17 mouse cellular contexts compared by ENCODE assay signal in genomic region chr8:117453974-117454373, GRCm38 (mm10). TPM values are rescaled to one million over a fixed set of nuclear protein-coding genes. Genes with fewer than 3 reads are reported as not detected.
DNase-seq lines count a peak whose midpoint lies in the region; ATAC-seq and TF ChIP-seq lines count a peak whose summit lies in the region.
"Had no signal": no experiment of that assay in that cellular context is flagged by ENCODE, and none has a peak within 500 bp of the region (broad histone marks: within the 10 kb centered on the region; RNA-seq: fewer than 3 reads in every experiment).

No protein-coding gene starts in this region.

- H3K4me2 ChIP-seq in midbrain, embryonic 12.5 days (replicated peaks): no peak overlapping the region
- no peak overlapping the region for H3K4me2 ChIP-seq in hindbrain, embryonic 14.5 days (replicated peaks)
- H3K4me2 ChIP-seq in midbrain, postnatal 0 days (ENCODE audit: low read depth, low read length, poor library complexity, severe bottlenecking): no peak overlapping the region
- H3K4me2 ChIP-seq: liver, embryonic 11.5 days had no signal

- peaks cover 7% of the 10 kb centered on the region for H3K4me1 ChIP-seq in midbrain, embryonic 12.5 days
- H3K4me1 ChIP-seq in midbrain, embryonic 10.5 days: peaks cover 2% of the 10 kb centered on the region; the same call in 1 of the 2 replicates
- H3K4me1 ChIP-seq in embryonic facial prominence, embryonic 10.5 days: peaks cover 25% of the 10 kb centered on the region
- peaks cover 8% of the 10 kb centered on the region for H3K4me1 ChIP-seq in hindbrain, embryonic 14.5 days (replicated peaks; ENCODE audit: control insufficient read depth, insufficient read depth, low read length)
- H3K4me1 ChIP-seq in midbrain, postnatal 0 days (ENCODE audit: insufficient read depth, low read length): no peaks in the 10 kb centered on the region

- DNase-seq in midbrain, embryonic 10.5 days (ENCODE audit: low spot score): no peak
- peak; percentile 20 for DNase-seq in embryonic facial prominence, embryonic 10.5 days (ENCODE audit: low spot score)
- no peak for DNase-seq in hindbrain, embryonic 14.5 days (ENCODE audit: low spot score)
- DNase-seq in midbrain, postnatal 0 days (ENCODE audit: low spot score): peak; percentile 58
- DNase-seq in heart, adult 9 months (ENCODE audit: low spot score in 2 of 2): no peak
- DNase-seq in gastrocnemius, adult 8-10 months (ENCODE audit: low spot score in 2 of 2): no peak
- DNase-seq in heart, postnatal 4 days: no peak
- DNase-seq: cerebellum, postnatal 25 days; heart, postnatal 10 days; thymus, postnatal 36 days had no signal

- peaks cover 84% of the 10 kb centered on the region for H3K36me3 ChIP-seq in midbrain, embryonic 12.5 days
- H3K36me3 ChIP-seq in midbrain, embryonic 10.5 days: peaks cover 100% of the 10 kb centered on the region
- H3K36me3 ChIP-seq in embryonic facial prominence, embryonic 10.5 days (replicated peaks): peaks cover 100% of the 10 kb centered on the region
- H3K36me3 ChIP-seq in hindbrain, embryonic 14.5 days (replicated peaks; ENCODE audit: control insufficient read depth, insufficient read depth): peaks cover 95% of the 10 kb centered on the region
- peaks cover 69% of the 10 kb centered on the region for H3K36me3 ChIP-seq in midbrain, postnatal 0 days (ENCODE audit: insufficient read depth, low read length)

- no peak overlapping the region for H3K4me3 ChIP-seq in midbrain, embryonic 12.5 days
- H3K4me3 ChIP-seq in midbrain, embryonic 10.5 days: no peak overlapping the region
- H3K4me3 ChIP-seq in embryonic facial prominence, embryonic 10.5 days: no peak overlapping the region
- H3K4me3 ChIP-seq in hindbrain, embryonic 14.5 days (replicated peaks; ENCODE audit: low read length): no peak overlapping the region
- no peak overlapping the region for H3K4me3 ChIP-seq in midbrain, postnatal 0 days (ENCODE audit: low read depth, low read length)
- H3K4me3 ChIP-seq: gastrocnemius, adult 2 months had no signal

- H3K9me3 ChIP-seq in midbrain, embryonic 12.5 days: no peaks in the 10 kb centered on the region
- no peaks in the 10 kb centered on the region for H3K9me3 ChIP-seq in midbrain, embryonic 10.5 days (replicated peaks)
- H3K9me3 ChIP-seq in embryonic facial prominence, embryonic 10.5 days: no peaks in the 10 kb centered on the region
- H3K9me3 ChIP-seq in hindbrain, embryonic 14.5 days (ENCODE audit: control insufficient read depth, low read length): no peaks in the 10 kb centered on the region
- no peaks in the 10 kb centered on the region for H3K9me3 ChIP-seq in midbrain, postnatal 0 days (ENCODE audit: low read length)
- H3K9me3 ChIP-seq: megakaryocyte, embryonic 14.5 days had no signal

- no peak for ATAC-seq in midbrain, embryonic 12.5 days (ENCODE audit: low FRiP score, low read depth)
- ATAC-seq in hindbrain, embryonic 14.5 days (ENCODE audit: low FRiP score): no peak
- no peak for ATAC-seq in midbrain, postnatal 0 days (ENCODE audit: low FRiP score)
- ATAC-seq: CD4-positive, CD25-positive, alpha-beta regulatory T cell, adult 4 months; intestine, embryonic 16.5 days had no signal

- no peaks in the 10 kb centered on the region for H3K27me3 ChIP-seq in midbrain, embryonic 12.5 days
- H3K27me3 ChIP-seq in midbrain, embryonic 10.5 days (ENCODE audit: low read depth, poor library complexity, severe bottlenecking): no peaks in the 10 kb centered on the region
- no peaks in the 10 kb centered on the region for H3K27me3 ChIP-seq in embryonic facial prominence, embryonic 10.5 days (replicated peaks; ENCODE audit: low read depth, poor library complexity, severe bottlenecking)
- no peaks in the 10 kb centered on the region for H3K27me3 ChIP-seq in hindbrain, embryonic 14.5 days (ENCODE audit: control insufficient read depth, insufficient read depth, low read length)
- H3K27me3 ChIP-seq in midbrain, postnatal 0 days (ENCODE audit: insufficient read depth, low read length): no peaks in the 10 kb centered on the region
- H3K27me3 ChIP-seq: megakaryocyte, embryonic 14.5 days had no signal

- no peak overlapping the region for H3K9ac ChIP-seq in midbrain, embryonic 12.5 days (replicated peaks)
- no peak overlapping the region for H3K9ac ChIP-seq in hindbrain, embryonic 14.5 days
- H3K9ac ChIP-seq in midbrain, postnatal 0 days (replicated peaks; ENCODE audit: low read length, poor library complexity, severe bottlenecking): no peak overlapping the region

- 79% methylated on average over 6 of the region's 6 CpGs for WGBS in midbrain, embryonic 12.5 days
- 92% methylated on average over 6 of the region's 6 CpGs for WGBS in midbrain, embryonic 10.5 days
- 81% methylated on average over 6 of the region's 6 CpGs for WGBS in embryonic facial prominence, embryonic 10.5 days
- 71% methylated on average over 6 of the region's 6 CpGs for WGBS in hindbrain, embryonic 14.5 days
- WGBS in midbrain, postnatal 0 days: 68% methylated on average over 6 of the region's 6 CpGs

- no peak for TF ChIP-seq CTCF in midbrain, postnatal 0 days (IDR thresholded peaks at IDR 0.05)

- H3K27ac ChIP-seq in midbrain, embryonic 12.5 days (replicated peaks): 0 out of 2 replicates have a peak overlapping the region, but pooled peaks have one; percentile 25
- H3K27ac ChIP-seq in midbrain, embryonic 10.5 days (replicated peaks): no peak overlapping the region
- H3K27ac ChIP-seq in embryonic facial prominence, embryonic 10.5 days (replicated peaks): no peak overlapping the region
- H3K27ac ChIP-seq in hindbrain, embryonic 14.5 days: peak overlapping the region; percentile 51; the same call in 1 of the 2 replicates
- H3K27ac ChIP-seq in midbrain, postnatal 0 days (ENCODE audit: low read depth, low read length): peak overlapping the region; percentile 62; the same call in 1 of the 2 replicates
- H3K27ac ChIP-seq: gastrocnemius, adult 2 months; kidney, postnatal 0 days had no signal

RNA-seq across cellular contexts. Expression of gene Plcg2, which starts 44.1 kb away (rescaled TPM):
- 1.7 and 2.0 TPM in 2 replicates for polyA plus RNA-seq in midbrain, embryonic 12.5 days (2016; fragmentation: Nextera tagmentation; extraction: Ambion mirVana)
- polyA plus RNA-seq in midbrain, embryonic 10.5 days (2016; fragmentation: Nextera tagmentation; extraction: Ambion mirVana): 3.5 and 3.8 TPM in 2 replicates
- polyA plus RNA-seq in embryonic facial prominence, embryonic 10.5 days (2016; fragmentation: Nextera tagmentation; extraction: Ambion mirVana): 5.4 and 5.8 TPM in 2 replicates
- 1.2 TPM in 2 replicates for polyA plus RNA-seq in hindbrain, embryonic 14.5 days (2014; fragmentation: Nextera tagmentation; extraction: Ambion mirVana)
- 2.4 and 2.6 TPM in 2 replicates for total RNA-seq in midbrain, postnatal 0 days (2014; rRNA removed)
- polyA plus RNA-seq in midbrain, postnatal 0 days (2015; fragmentation: Nextera tagmentation; extraction: Ambion mirVana): 1.5 and 1.9 TPM in 2 replicates
- under 1 TPM; 0.51 to 0.74 (median 0.67) TPM for total RNA-seq in gastrocnemius, adult 8-10 months (2022)
- 10 to 100 TPM; 13.9 to 16.3 TPM for total RNA-seq in heart, postnatal 4 days (2021)

Comparison
In these comparisons a context has a peak if more than half of its experiments do, and no peak if none do; other contexts are left out.
1. H3K27ac ChIP-seq: peak in midbrain, embryonic 12.5 days (single experiment), hindbrain, embryonic 14.5 days (single experiment) and midbrain, postnatal 0 days (single experiment); none in midbrain, embryonic 10.5 days (single experiment) and embryonic facial prominence, embryonic 10.5 days (single experiment).
2. DNase-seq: peak in embryonic facial prominence, embryonic 10.5 days (single experiment) and midbrain, postnatal 0 days (single experiment); none in midbrain, embryonic 10.5 days (single experiment), hindbrain, embryonic 14.5 days (single experiment), heart, adult 9 months (0 of 2), gastrocnemius, adult 8-10 months (0 of 2) and heart, postnatal 4 days (single experiment).